Mouse (Mus musculus) ES-E14 (cell line): ENCODE results near the gene Fcer1g.

Experiments
- HCFC1 ChIP-seq: IDR thresholded peaks from 2 replicates; pipeline ENCODE4 v1.6.1; 2012; ENCODE audit warnings: low read length, inconsistent platforms, borderline replicate concordance; ENCODE audit not compliant: insufficient read depth
- MAFK ChIP-seq: IDR thresholded peaks from 2 replicates; pipeline ENCODE4 v1.6.1; 2014; ENCODE audit warnings: mild to moderate bottlenecking, low read depth, low read length, inconsistent platforms; ENCODE audit not compliant: insufficient read depth
- ZC3H11A ChIP-seq: IDR thresholded peaks from 2 replicates; pipeline ENCODE4 v1.6.1; 2012; ENCODE audit warnings: low read depth, mild to moderate bottlenecking, inconsistent platforms, low read length, borderline replicate concordance

DNA sequence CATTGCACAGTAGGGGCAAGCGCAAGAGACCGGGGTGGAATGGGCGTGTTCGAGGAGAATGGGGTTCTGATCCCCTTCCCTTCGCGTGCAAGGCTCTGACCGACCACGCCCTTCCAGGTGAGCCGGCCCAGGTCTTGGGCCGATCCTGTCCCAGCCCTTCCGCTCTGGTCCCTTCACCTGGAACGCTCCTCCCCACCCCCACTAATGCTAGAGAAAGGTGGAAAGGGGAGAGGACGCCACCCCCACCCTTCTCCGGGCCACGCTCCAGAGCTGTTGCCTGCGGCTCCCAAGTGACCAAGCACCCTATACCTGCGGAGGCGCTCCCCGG lies 36.4 kb upstream of the Fcer1g start:
- TF ChIP-seq HCFC1 (no peak), MAFK (no peak), ZC3H11A (no peak)
